Mouse (Mus musculus): ENCODE data around the gene Slc4a7.

Slc4a7 gene

DNA sequence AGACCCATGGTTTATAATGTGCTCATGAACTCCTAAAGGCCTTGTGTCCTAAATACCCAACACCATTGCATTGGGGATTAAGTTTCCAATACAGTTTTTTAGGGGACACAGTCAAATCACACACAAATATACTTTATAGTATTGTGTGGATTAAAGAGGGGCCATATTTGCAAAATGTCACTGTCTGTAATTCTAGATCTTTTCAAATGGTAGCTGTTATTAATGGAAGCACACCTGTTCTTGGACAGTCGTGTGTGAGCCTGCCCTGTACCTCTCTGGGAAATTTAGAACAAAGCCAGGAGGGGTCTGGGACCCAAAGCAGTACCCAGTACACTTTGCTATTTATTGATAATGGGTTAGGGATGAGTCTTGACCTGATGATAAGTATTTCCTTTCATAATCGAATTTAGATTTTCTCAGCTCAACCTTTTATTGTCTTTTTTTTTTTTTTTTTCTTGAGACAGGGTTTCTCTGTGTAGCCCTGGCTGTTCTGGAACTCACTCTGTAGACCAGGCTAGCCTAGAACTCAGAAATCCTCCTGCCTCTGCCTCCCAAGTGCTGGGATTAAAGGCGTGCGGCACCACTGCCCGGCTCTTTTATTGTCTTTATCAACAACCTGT, at the start of gene Slc4a7:
TSS of gene Slc4a7 (plus strand) at position 570 of the 620 bp plus-strand sequence.
- DNase-seq (ENCODE audit: low read depth), result no peak

- DNase-seq (ENCODE audit: low read depth), result no peak
Observed at GRCm38 (mm10) chr14:14670597-14670996, 31.5 kb upstream of the Slc4a7 start.

DNA sequence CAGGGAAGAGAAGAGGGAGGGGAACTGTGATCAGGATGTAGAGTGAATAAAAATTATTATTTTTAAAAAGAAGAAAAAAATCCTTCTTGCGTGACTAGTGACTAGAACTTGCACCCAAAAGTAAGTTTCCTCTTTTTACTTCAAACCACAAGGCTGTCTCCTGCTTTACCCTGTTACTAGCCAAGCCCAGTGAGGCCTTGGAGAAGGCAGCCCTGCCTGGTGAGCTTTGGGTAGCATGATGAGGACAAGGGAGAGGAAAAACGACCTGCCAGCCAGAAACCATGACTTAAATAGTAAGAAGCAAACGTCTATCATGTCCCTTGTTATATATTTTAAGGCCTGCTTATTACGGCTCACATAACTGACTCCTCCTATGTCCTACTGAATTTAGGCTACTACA, 20.5 kb upstream of the Slc4a7 start:
- no peak for DNase-seq (ENCODE audit: low read depth)

GRCm38 (mm10) chr14:14684771-14685170, 17.3 kb upstream of the Slc4a7 start:
- DNase-seq (ENCODE audit: low read depth), result no peak

- DNase-seq (ENCODE audit: low read depth), result no peak
Observed at GRCm38 (mm10) chr14:14686101-14686551, 16.0 kb upstream of the Slc4a7 start.

- DNase-seq (ENCODE audit: low read depth), result no peak
Observed at GRCm38 (mm10) chr14:14687258-14687890, 14.7 kb upstream of the Slc4a7 start.

DNA sequence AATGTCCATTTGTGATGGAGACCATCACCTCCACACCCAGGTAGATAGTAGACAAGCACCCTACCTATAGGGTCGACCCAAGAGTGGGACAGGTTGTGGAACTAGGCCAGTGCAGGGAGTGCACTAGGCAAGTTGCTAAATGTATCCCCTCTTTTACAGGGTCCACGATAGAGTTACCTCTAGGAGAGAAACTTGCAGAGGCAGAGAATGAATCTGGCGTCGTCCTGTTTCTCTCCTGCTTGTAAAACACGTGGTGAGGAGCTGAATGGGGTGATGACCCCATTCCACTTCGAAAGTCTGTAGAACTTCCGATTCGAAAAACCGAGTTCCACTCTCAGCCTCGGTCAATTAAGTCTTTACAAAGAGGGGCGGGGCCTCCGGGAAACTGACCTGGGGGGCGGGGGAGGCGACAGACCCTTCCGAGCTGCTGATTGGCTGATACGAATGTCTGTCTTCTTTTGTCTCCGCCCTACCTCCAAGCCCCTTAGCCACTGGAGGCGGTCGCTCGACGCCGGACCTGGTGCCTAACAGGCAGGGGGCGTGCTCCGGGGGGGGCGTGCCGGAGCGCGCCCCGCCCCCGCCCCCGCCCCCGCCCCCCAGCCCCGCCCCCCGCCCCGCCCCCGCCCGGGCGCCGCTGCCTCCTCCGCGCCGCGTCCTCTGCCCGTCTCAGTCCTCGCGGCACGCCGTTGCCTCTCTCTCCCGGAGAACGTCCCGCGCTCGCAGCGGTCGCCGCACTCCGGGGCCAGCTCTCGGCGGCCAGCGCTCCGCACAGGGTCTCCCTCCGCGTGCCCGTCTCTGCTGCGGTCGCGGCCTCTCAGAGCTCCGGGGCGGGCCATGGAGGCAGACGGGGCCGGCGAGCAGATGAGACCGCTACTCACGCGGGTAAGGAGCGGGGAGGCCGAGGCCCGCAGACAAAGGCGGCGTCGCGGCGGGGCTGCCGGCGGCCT, 593 bp downstream of the Slc4a7 start:
- peak; percentile 93 for DNase-seq (ENCODE audit: low read depth)

GRCm38 (mm10) chr14:14703346-14703871, 1.3 kb downstream of the Slc4a7 start:
- no peak for DNase-seq (ENCODE audit: low read depth)

DNA sequence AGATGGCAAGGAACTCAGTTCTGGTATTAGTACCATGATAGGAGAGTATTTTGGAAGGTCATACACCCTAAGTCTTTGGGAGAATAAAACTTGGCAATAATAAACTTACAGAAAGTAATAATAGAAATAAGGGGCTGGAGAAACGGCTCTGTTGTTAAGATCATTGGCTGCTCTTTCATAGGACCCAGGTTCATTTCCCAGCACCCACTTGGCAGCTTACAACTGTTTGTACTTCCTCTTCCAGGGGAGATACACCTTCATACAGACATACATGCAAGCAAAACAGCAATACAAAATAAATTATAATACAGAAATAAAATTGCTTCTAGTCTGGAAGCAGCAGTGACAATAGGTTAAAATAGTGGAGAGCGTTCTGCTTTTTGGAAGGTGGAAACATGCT, 2.6 kb downstream of the Slc4a7 start:
- DNase-seq (ENCODE audit: low read depth), result no peak

GRCm38 (mm10) chr14:14705126-14705525, 3.0 kb downstream of the Slc4a7 start:
- no peak for DNase-seq (ENCODE audit: low read depth)

GRCm38 (mm10) chr14:14706381-14706780, 4.3 kb downstream of the Slc4a7 start:
- DNase-seq (ENCODE audit: low read depth), result no peak

DNA sequence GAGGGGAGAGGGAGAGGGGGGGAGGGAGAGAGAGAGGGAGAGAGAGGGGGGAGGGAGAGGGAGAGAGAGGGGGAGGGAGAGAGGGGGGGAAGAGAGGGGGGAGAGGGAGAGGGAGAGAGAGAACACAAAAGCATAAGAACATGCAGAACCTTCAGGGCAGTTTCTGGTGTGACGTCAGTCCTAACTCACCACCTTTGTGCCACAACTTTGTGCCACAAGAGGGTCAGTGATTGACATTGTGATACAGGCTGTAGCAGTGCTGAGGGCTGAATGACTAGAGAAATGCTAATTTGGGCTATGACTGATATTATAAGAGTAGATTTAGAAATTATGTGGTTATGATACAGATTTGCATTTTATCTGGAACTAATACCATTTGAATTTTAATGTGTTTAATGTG, 5.0 kb downstream of the Slc4a7 start:
- DNase-seq (ENCODE audit: low read depth), result no peak

DNA sequence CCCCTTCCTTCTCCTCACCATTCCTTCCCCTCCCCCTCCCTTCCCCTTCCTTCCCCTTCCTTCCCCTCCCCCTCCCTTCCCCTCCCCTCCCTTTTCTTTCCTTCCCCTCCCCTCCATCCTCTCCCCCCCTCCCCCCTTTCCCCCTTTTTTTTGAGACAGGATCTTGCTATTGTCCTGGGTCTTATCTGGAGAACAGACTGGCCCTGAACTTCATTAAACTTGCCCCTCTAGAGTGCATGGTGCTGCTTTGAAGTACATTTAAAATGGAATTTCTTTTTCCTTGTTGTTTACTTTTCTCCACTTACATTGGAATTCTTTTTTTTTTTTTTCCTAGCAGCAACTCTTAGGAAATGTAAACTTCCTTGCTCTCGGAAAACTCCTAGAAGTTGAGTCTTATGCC, 6.9 kb downstream of the Slc4a7 start:
- DNase-seq (ENCODE audit: low read depth), result no peak

GRCm38 (mm10) chr14:14714130-14714529, 12.1 kb downstream of the Slc4a7 start:
- DNase-seq (ENCODE audit: low read depth), result no peak

DNA sequence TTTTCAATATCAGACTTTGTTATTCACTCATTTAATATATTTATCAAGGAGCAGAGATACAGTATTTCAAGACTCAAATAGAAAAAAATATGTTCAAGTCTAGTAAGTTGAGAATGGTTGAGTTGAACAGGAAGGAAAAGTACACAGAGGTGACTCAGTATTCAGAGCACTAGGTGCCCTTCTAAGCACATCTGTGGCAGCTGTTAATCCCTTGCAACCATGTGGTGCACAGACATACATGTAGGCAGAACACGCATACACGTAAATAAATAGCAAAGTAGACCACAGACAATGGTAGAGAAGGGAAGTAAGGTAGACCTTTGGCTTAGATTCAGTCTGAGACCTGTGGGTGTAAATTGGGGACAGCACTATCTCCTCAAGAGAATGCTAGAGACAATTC, 13.7 kb downstream of the Slc4a7 start:
- DNase-seq (ENCODE audit: low read depth), result no peak

GRCm38 (mm10) chr14:14716843-14717242, 14.8 kb downstream of the Slc4a7 start:
- no peak for DNase-seq (ENCODE audit: low read depth)

- DNase-seq (ENCODE audit: low read depth), result no peak
Observed at GRCm38 (mm10) chr14:14718556-14718955, 16.5 kb downstream of the Slc4a7 start.

DNA sequence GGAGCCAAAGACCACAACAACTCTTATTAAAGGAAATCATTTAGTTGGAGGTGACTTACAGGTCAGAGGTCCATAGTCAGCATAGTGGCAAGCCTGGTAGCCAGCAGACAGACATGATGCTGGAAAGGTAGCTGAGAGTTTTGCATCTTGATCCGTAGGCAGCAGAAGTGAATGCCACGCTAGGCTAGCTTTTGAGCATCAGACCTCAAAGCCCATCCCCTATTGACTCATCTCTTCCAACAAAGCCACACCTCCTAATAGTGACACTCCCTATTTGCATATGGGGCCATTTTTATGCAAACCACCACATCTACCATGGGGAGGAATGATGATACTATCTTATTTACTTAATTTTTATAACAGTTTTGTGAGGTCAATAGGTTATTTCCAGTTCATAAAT, 79.1 kb downstream of the Slc4a7 start:
- no peak for DNase-seq (ENCODE audit: low read depth)

DNA sequence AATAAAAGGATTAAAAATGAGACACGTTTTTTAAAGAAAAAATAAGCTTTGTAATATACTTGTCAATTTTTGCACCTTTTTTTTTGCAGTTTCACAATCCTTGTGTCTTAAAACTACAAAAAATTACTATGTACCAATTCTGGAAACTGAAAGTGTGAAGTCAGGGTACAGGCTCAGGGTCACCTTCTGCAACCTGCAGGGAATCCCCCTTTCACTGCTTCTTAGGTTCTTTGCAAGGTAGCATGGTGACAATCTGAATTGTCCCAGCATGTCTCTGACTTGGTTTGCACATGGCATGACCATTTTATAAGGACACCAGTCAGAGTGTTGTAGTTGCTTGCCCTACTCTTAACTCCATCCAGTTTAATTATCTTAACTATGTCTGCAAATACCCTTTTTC, 82.1 kb downstream of the Slc4a7 start:
- DNase-seq (ENCODE audit: low read depth), result no peak

- DNase-seq (ENCODE audit: low read depth), result no peak
Observed at GRCm38 (mm10) chr14:14786979-14787378, 84.9 kb downstream of the Slc4a7 start.

DNA sequence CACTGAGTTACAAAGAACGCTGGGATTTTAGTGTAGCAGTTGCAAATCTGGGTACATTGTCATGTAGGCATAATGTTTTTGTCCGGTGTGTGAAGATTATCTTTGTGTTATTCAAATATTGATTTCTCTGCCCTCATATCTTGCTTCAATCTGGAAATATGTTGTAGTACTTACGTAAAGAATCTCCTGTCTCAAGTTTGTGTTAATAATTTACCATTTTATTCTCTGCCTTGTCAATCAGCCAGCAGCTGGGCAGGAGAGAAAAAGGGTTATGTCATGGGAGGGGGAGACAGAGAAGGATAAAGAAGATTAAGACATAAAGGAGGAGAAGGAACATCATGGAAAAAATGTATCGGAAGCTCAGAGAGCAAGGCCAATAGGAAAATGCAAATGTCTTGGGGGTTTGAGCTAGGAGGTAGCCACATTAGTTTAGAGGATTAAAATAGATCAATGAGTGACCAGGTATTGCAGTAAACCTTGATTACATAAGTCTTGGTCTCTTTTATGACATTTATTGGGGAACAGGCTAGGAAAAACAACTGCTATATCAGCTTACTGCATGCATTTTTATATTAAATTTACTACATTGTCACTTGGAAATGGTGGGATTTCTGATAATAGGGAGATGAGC, 87.9 kb downstream of the Slc4a7 start:
- DNase-seq (ENCODE audit: low read depth), result no peak

GRCm38 (mm10) chr14:14799861-14800260, 97.8 kb downstream of the Slc4a7 start:
- no peak for DNase-seq (ENCODE audit: low read depth)
